Mouse (Mus musculus): ENCODE measurements around the gene Clmp. TPM values are rescaled to one million over a fixed set of nuclear protein-coding genes. Genes with fewer than 3 reads are reported as not detected.
A peak's percentile ranks its signal among the peaks of the same experiment; 100 is the strongest.
"Not testable (repeated sequence)": the region's sequence is repeated elsewhere in the genome, so short reads cannot be mapped to it uniquely, and the experiment has no call there.

Gene Clmp
- polyA plus RNA-seq, 1 experiment from 2014 or later: 14.7 TPM

DNA sequence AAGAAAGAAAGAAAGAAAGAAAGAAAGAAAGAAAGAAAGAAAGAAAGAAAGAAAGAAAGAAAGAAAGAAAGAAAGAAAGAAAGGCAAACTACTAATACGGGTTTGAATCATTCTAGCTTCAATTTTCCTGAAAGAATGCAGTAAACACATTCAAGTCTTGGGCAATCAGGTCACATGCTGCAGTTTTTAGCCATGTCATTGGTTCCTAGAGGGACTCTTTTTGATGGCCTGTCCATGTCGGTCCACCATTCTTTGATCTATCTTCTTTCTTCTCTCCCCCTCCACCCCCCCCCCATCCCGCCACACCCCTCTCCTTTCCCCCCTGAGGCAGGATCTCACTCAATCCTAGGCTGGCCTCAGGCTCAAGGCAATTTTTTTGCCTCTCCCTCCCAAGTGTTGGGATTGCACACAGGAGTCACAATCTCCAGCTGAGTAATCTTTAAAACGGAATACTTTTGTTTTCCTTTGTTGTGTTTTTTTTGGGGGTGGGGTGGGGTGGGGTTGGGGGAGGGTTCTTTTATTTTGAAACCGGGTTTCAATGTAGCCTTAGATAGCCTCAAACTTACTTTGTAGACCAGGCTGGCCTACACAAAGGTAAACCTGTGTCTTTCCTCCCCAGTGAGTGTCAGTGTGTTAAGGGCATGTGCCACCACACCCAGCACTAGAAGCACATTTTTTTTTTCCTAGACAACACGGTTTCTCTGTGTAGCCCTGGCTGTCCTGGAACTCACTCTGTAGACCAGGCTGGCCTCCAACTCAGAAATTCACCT lies 106.3 kb downstream of the Clmp start:
- H3K9me3 ChIP-seq (replicated peaks): no peaks in the 10 kb centered on the region
- H3K4me1 ChIP-seq: peaks cover 12% of the 10 kb centered on the region
- H3K27me3 ChIP-seq (ENCODE audit: low read depth, poor library complexity, severe bottlenecking): no peaks in the 10 kb centered on the region
- no peak for DNase-seq (ENCODE audit: low spot score)
- no peak overlapping the region for H3K27ac ChIP-seq (replicated peaks)
- H3K4me3 ChIP-seq: no peak overlapping the region
- H3K36me3 ChIP-seq: no peaks in the 10 kb centered on the region
- 66% methylated on average over 6 of the region's 6 CpGs for WGBS

DNA sequence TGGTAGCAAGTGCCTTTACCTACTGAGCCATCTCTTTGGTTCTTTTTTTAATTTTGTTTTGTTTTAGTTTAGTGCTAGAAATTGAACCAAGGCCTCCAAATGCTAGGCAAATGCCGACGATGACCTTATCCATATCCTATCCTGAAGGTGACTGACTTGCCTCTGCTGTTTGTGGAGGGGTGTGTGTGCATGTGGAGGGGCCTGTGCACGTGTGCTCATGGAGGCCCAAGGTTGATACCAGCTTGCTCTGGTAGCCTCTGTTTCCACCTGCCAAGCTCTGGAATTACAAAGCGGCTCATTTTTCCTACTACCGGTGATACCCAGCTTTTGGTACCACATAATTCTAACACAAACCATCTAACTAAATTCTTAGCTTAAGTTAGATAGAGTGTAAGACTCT lies 107.8 kb downstream of the Clmp start:
- no peak overlapping the region for H3K4me3 ChIP-seq

DNA sequence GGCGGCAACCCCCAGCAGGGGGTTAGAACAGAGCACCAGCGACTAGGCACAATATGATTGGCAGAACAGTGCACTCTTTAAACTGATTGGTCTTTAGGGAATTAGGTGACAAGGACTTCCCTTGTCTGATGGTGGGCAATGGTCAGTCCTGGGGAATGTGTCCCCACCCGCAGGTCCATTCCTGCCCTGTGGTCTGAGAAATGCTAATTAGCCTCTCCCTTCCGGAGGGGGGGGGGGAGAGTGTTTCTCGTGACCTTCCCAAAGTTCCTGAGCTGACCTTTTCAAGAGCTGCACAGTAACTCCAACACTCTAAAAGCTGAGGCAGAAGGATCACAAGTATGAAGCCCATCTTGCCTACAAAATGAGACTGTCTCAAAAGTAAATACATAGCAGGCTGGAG lies 108.5 kb downstream of the Clmp start:
- Histone ChIP-seq H3K27ac (replicated peaks) (0 out of 2 replicates have a peak overlapping the region, but pooled peaks have one; percentile 28), H3K27me3 (ENCODE audit: low read depth, poor library complexity, severe bottlenecking) (no peaks in the 10 kb centered on the region), H3K4me1 (peaks cover 26% of the 10 kb centered on the region), H3K4me3 (no peak overlapping the region), H3K36me3 (no peaks in the 10 kb centered on the region), H3K9me3 (replicated peaks) (no peaks in the 10 kb centered on the region)
- DNase-seq (ENCODE audit: low spot score): no peak
- WGBS: 29% methylated on average over 5 of the region's 5 CpGs

More for the DNA sequence above, 107.8 kb downstream of the Clmp start:
- 94% methylated on average over 5 of the region's 5 CpGs for WGBS
- peaks cover 19% of the 10 kb centered on the region for H3K4me1 ChIP-seq
- no peaks in the 10 kb centered on the region for H3K9me3 ChIP-seq (replicated peaks)
- no peaks in the 10 kb centered on the region for H3K27me3 ChIP-seq (ENCODE audit: low read depth, poor library complexity, severe bottlenecking)
- no peaks in the 10 kb centered on the region for H3K36me3 ChIP-seq
- H3K27ac ChIP-seq (replicated peaks): no peak overlapping the region
- no peak for DNase-seq (ENCODE audit: low spot score)

DNA sequence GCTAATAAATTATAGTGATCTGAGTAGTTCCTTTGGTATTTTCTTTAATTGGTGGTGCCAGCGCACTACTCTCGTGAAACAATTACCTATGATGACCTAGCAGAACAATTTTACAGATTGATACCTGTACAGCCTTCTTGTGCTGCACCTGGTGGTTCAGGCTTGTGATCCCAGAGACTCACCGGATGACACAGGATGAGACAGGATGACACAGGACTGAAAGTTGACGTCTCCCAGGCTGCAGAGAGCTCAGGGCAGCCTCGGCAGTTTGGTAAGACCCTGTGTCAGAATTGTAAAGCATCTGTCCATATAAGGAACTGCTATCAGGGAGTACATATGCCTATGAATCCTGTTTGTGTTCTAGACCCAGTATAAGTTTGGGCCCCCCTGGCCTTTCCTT lies 109.2 kb downstream of the Clmp start:
- Histone ChIP-seq H3K4me1 (peaks cover 33% of the 10 kb centered on the region), H3K27me3 (ENCODE audit: low read depth, poor library complexity, severe bottlenecking) (no peaks in the 10 kb centered on the region), H3K36me3 (no peaks in the 10 kb centered on the region), H3K27ac (replicated peaks) (no peak overlapping the region), H3K9me3 (replicated peaks) (no peaks in the 10 kb centered on the region), H3K4me3 (no peak overlapping the region)
- no peak for DNase-seq (ENCODE audit: low spot score)
- 81% methylated on average over 5 of the region's 5 CpGs for WGBS

DNA sequence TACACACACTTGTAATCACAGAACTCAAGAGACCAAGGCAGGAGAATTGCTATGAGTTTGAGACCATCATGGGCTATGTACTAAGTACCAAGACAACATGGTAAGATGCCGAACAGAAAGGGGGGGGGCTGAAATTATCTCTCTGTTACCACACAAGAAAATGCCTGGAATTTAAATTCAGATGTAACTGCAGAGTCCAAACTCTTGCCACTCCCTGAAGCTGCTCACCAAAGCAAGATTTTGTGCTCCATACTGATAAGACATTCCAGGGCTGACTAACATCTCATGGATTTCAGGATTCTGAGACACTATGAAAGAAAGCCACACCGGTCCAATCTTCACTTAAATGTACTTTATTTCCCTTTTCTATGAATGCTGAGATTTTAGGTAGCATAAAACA lies 109.8 kb downstream of the Clmp start:
- Histone ChIP-seq H3K36me3 (no peaks in the 10 kb centered on the region), H3K4me3 (no peak overlapping the region), H3K27me3 (ENCODE audit: low read depth, poor library complexity, severe bottlenecking) (no peaks in the 10 kb centered on the region), H3K27ac (replicated peaks) (no peak overlapping the region), H3K9me3 (replicated peaks) (no peaks in the 10 kb centered on the region), H3K4me1 (peaks cover 36% of the 10 kb centered on the region)
- DNase-seq (ENCODE audit: low spot score): no peak
- WGBS: 86% methylated on average over 2 of the region's 2 CpGs

DNA sequence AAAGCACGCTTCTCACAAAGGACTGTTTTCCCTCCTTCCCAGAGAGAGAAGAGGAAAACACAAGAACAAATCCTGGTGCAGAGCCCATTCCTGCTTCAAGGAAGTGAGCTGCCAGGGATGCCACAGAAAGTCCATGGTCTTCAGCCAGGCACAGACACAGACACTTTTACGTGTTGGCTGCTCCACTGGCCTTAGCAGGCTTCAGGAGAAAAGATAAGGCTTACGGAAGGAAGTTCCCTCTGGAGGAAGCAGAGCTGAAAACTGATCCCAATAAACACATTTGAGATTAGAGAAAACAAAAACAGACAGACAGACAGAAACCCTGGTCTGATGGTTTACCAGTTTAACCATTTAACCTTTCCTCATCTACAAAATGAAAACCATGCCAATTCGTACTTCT lies 110.3 kb downstream of the Clmp start:
- Histone ChIP-seq H3K9me3 (replicated peaks) (no peaks in the 10 kb centered on the region), H3K4me3 (no peak overlapping the region), H3K27ac (replicated peaks) (no peak overlapping the region), H3K4me1 (peaks cover 36% of the 10 kb centered on the region), H3K27me3 (ENCODE audit: low read depth, poor library complexity, severe bottlenecking) (no peaks in the 10 kb centered on the region), H3K36me3 (no peaks in the 10 kb centered on the region)
- WGBS: 74% methylated on average over 4 of the region's 4 CpGs
- no peak for DNase-seq (ENCODE audit: low spot score)

DNA sequence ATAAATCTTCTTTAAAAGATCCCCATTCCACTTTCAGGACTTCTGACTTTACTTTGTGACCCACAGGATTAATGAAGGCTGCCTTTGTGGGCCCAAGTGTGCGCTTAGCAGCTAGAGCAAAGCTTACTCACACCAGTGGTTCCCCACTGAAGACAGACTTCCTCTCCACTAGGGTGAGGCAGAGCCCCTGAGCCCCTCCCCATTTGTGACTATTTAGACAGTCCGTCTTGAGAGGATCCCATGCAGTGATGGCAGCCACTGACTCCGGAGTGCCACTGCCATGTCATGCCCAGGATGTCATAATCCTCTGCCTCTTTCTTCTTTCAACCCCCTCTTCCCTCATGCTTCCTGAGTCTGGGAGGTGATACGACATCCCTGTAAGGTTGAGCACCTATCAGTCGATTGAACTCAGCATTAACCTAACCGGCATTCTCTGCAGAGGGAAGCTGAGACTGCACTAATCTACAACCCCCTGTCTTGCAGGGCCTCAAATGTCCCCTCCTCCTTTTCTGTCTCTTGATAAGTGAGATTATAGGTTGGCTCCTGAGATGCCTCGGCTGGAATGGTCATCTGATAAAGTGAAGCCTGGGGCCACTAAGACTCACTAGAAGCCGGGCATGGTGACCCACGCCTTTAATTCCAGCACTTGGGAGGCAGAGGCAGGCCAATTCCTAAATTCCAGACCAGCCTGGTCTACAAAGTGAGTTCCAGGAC lies 112.6 kb downstream of the Clmp start:
- Histone ChIP-seq H3K27me3 (ENCODE audit: low read depth, poor library complexity, severe bottlenecking) (no peaks in the 10 kb centered on the region), H3K27ac (replicated peaks) (peak overlapping the region; percentile 100), H3K36me3 (peaks cover 16% of the 10 kb centered on the region), H3K9me3 (replicated peaks) (no peaks in the 10 kb centered on the region), H3K4me1 (peaks cover 40% of the 10 kb centered on the region), H3K4me3 (no peak overlapping the region)
- WGBS: 70% methylated on average over 9 of the region's 9 CpGs
- DNase-seq (ENCODE audit: low spot score): no peak

DNA sequence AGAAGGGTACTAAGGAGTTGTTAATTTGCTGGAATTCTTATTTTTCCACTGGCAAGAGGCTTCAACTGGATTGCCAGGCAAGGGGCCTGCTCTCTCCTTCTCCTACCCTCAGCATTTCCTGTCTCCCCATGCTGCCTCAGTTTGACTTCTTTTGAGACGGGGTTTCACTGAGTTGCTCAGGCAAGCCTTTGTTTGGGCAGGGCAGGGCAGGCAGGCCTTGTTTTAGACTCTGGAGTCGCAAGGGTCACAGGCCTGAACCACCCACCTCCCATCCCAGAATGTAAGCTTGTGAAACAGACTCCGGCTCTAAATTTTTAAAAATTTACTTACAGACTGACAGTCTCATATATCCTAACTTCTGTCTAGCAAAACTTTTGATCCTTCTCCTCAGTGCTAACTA lies 113.3 kb downstream of the Clmp start:
- Histone ChIP-seq H3K27ac (replicated peaks) (peak overlapping the region; percentile 100), H3K9me3 (replicated peaks) (no peaks in the 10 kb centered on the region), H3K27me3 (ENCODE audit: low read depth, poor library complexity, severe bottlenecking) (no peaks in the 10 kb centered on the region), H3K4me3 (peak overlapping the region; percentile 94), H3K4me1 (peaks cover 44% of the 10 kb centered on the region), H3K36me3 (peaks cover 23% of the 10 kb centered on the region)
- DNase-seq (ENCODE audit: low spot score): peak; percentile 40
- 22% methylated on average over 3 of the region's 3 CpGs for WGBS

DNA sequence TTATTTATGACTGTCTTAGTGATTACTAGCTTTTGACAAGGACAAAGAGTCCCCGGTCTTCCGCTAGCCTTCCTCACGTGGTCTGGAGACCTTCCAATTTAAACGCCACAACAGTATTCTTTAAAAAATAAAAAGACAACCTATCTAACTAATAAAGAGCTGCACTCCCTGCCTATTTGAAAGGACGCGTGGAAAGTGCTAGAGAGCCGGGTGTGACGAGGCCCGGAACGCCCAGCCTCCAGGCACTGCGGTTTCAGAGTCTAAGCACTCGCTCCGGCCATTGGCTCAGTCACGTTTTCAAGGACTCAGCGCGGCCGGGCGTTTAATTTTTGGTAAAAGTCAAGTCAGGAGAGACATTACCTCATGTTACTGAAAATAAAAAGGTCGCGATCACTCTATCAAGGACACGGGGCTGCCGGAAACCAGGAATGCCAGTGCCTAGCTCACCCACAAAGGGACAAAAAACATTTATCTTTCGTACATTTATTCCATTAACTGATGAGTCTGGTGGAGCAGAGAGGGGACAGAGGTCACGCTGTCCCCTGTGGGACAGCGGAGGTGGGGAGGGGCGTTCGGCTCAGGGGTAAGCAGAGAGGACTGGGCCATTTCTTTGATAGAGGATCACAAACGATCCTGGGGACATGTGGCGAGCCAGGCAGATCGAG lies 114.2 kb downstream of the Clmp start:
- DNase-seq (ENCODE audit: low spot score): peak; percentile 79
- Histone ChIP-seq H3K27me3 (ENCODE audit: low read depth, poor library complexity, severe bottlenecking) (no peaks in the 10 kb centered on the region), H3K4me1 (peaks cover 43% of the 10 kb centered on the region), H3K36me3 (peaks cover 32% of the 10 kb centered on the region), H3K4me3 (peak overlapping the region; percentile 94), H3K9me3 (replicated peaks) (no peaks in the 10 kb centered on the region), H3K27ac (replicated peaks) (peak overlapping the region; percentile 100)
- WGBS: 4% methylated on average over 30 of the region's 30 CpGs

DNA sequence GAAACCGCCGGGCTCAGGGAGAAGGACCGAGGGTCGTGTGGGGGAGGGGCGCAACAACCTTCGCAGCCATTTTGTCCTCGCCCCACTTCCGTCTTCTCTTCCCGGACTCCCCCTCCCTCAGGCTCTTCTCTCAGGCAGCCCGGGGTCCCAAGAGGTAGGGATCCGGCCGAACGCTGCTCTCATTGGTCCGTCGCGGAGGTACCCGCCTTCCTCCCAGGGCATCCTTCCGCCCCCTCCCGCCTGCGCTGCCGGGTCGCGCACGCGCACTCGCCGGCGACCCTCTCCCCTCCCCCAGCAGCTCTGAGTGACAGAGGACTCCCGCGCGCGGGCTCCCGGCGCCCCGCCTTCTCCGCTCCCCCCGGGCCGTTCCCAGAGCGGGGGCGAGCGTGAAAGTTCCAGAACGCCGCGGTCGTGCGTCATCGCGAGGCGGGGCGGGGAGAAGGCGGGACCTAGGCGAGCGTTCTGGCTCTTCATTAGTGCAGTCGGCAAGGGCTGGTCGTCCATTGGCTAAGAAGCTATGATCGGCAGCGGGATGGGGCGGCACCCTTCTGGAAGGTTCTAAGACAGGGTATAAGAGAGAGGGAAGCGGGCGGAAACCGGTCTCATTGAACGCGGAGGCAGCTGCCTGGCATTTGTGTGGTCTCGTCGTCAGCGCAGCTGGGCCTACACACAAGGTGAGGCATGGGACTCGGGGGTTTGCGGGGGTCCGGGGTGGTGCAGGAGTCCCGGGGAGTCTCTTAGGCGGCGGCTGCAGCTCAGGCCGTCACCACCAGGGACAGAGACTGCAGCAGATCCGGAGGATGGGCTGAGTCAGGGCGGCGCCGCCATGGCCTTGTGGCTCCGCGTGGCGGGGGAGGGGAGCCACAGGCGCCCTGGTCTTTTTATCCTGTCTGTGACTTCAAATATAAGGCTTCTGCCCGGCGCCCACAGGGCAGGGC lies 115.2 kb downstream of the Clmp start, which contains the start of gene Hspa8:
TSS of gene Hspa8 (plus strand) at position 310 of the 938 bp plus-strand sequence.
- under 1% methylated on average over 82 of the region's 83 CpGs for WGBS

DNA sequence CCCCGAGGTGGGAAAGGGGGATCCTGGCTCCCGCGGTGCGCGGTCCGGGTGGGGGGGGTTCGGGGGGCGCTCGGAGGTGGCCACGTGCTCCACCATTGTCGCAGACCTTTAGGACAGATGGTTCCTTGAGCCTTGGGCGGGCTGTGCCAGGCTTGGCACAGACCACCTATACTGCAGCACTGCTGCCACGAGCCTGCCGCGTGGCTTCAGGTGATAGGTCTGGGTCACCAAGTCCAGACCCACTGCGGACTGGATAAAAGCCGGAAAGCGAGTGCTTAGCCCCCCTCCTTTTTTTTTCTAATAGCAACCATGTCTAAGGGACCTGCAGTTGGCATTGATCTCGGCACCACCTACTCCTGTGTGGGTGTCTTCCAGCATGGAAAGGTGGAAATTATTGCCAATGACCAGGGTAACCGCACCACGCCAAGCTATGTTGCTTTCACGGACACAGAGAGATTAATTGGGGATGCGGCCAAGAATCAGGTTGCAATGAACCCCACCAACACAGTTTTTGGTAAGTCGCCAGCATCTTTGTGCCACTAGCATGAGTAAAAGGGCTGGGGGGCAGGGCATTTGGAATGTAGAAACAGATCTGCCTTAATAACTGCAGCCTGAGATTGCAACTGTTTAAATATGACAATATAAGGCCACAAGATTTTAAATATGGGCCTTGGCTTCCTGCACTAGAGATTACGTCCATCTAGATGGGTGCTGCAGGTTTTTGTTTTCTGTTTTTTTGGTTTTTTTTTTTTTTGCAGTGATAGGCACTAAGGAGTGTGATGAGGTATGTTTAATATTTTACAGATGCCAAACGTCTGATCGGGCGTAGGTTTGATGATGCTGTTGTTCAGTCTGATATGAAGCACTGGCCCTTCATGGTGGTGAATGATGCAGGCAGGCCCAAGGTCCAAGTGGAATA lies 116.1 kb downstream of the Clmp start:
- H3K4me1 ChIP-seq: peaks cover 61% of the 10 kb centered on the region
- H3K27ac ChIP-seq (replicated peaks): peak overlapping the region; percentile 100
- H3K9me3 ChIP-seq (replicated peaks); DNase-seq (ENCODE audit: low spot score); H3K27me3 ChIP-seq (ENCODE audit: low read depth, poor library complexity, severe bottlenecking): not testable (repeated sequence)
- 1% methylated on average over 28 of the region's 28 CpGs for WGBS
- peak overlapping the region; percentile 94 for H3K4me3 ChIP-seq
- H3K36me3 ChIP-seq: peaks cover 51% of the 10 kb centered on the region

More for the DNA sequence above, 115.2 kb downstream of the Clmp start, which contains the start of gene Hspa8:
- Histone ChIP-seq H3K4me3 (peak within 1 kb of the TSS; percentile 94), H3K4me1 (peaks cover 52% of the 10 kb centered on the region), H3K36me3 (peaks cover 42% of the 10 kb centered on the region), H3K9me3 (replicated peaks) (no peaks in the 10 kb centered on the region), H3K27ac (replicated peaks) (peak within 1 kb of the TSS; percentile 100), H3K27me3 (ENCODE audit: low read depth, poor library complexity, severe bottlenecking) (no peaks in the 10 kb centered on the region)
- DNase-seq (ENCODE audit: low spot score): peak; percentile 100

Measured in midbrain, embryonic 10.5 days (tissue).